Mouse (Mus musculus) neural tube, embryonic 11.5 days (tissue): ENCODE data around the gene Olfr789. TPM values are rescaled to one million over a fixed set of nuclear protein-coding genes. Genes with fewer than 3 reads are reported as not detected.

Experiments used
- polyA plus RNA-seq: library from polyadenylated mRNA; unstranded; fragments of >200 nt; fragmentation: Nextera tagmentation; extraction: Ambion mirVana; gene quantifications from 2 replicates; pipeline ENCODE4 v1.2.1, GENCODE M21; 2014

Gene Olfr789
- polyA plus RNA-seq, 1 experiment from 2014 or later = not detected

Other genes starting within 250 kb of the Olfr789 start
- gene Olfr774, start 248.5 kb upstream of the Olfr789 start, polyA plus RNA-seq = not detected in 2 replicates
- not detected in 2 replicates for gene Olfr775, start 236.3 kb upstream of the Olfr789 start, polyA plus RNA-seq
- not detected in 2 replicates for gene Olfr776, start 225.6 kb upstream of the Olfr789 start, polyA plus RNA-seq
- gene Olfr777, start 213.3 kb upstream of the Olfr789 start, polyA plus RNA-seq = not detected in 2 replicates
- gene Olfr780, start 166.6 kb upstream of the Olfr789 start, polyA plus RNA-seq = not detected in 2 replicates
- not detected in 2 replicates for gene Olfr781, start 155.9 kb upstream of the Olfr789 start, polyA plus RNA-seq
- not detected in 2 replicates for gene Olfr782, start 135.9 kb upstream of the Olfr789 start, polyA plus RNA-seq
- gene Olfr784, start 100.7 kb upstream of the Olfr789 start, polyA plus RNA-seq = 0.15 TPM in 1 of 2 replicates, not detected in the other
- not detected in 2 replicates for gene Olfr785, start 79.3 kb upstream of the Olfr789 start, polyA plus RNA-seq
- not detected in 2 replicates for gene Olfr786, start 57.4 kb upstream of the Olfr789 start, polyA plus RNA-seq
- not detected in 2 replicates for gene Olfr787, start 22.9 kb upstream of the Olfr789 start, polyA plus RNA-seq
- not detected in 2 replicates for gene Olfr788, start 13.8 kb upstream of the Olfr789 start, polyA plus RNA-seq
- not detected in 2 replicates for gene Olfr790, start 13.7 kb downstream of the Olfr789 start, polyA plus RNA-seq
- gene Olfr791, start 37.0 kb downstream of the Olfr789 start, polyA plus RNA-seq = not detected in 2 replicates
- gene Olfr792, start 54.4 kb downstream of the Olfr789 start, polyA plus RNA-seq = not detected in 2 replicates
- gene Olfr794, start 82.9 kb downstream of the Olfr789 start, polyA plus RNA-seq = not detected in 2 replicates
- 0.07 TPM in 1 of 2 replicates, not detected in the other for gene Olfr796, start 127.8 kb downstream of the Olfr789 start, polyA plus RNA-seq
- not detected in 2 replicates for gene Olfr798, start 143.2 kb downstream of the Olfr789 start, polyA plus RNA-seq
- gene Olfr799, start 152.7 kb downstream of the Olfr789 start, polyA plus RNA-seq = not detected in 2 replicates
- not detected in 2 replicates for gene Olfr800, start 172.9 kb downstream of the Olfr789 start, polyA plus RNA-seq
- gene Olfr801, start 189.1 kb downstream of the Olfr789 start, polyA plus RNA-seq = not detected in 2 replicates
- gene Olfr802, start 203.4 kb downstream of the Olfr789 start, polyA plus RNA-seq = not detected in 2 replicates
- gene Olfr803, start 209.5 kb downstream of the Olfr789 start, polyA plus RNA-seq = not detected in 2 replicates
- not detected in 2 replicates for gene Olfr804, start 218.5 kb downstream of the Olfr789 start, polyA plus RNA-seq
- not detected in 2 replicates for gene Olfr805, start 244.6 kb downstream of the Olfr789 start, polyA plus RNA-seq